Mouse (Mus musculus) 3134 (cell line): ENCODE results near the gene Crx.

Source experiments
- DNase-seq: peaks from one replicate; pipeline ENCODE4 v3.0.0-alpha.2; 2011; ENCODE audit warnings: low spot score; ENCODE audit not compliant: insufficient read length; ENCODE audit errors: extremely low read depth

Gene Crx

DNA sequence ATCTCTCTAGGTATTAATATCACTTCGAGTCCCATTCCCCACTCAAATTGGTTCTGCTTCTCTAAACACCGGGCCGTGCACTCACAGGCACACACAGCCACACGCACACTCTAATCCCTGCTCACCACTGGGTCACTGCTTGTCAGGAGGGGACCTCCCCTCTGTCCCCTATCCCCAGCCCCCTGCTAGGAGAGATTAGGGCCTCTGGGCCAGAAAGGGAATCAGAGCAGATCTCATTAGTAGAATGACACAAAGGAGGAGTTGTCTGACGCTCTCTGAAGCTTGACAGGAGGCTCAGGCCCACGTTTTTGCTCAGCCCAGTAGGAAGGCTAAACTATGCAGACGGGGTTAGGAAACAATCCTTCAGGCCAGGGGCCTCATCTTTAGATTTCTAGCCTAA, 1.6 kb upstream of the Crx start:
- DNase-seq: no peak

DNA sequence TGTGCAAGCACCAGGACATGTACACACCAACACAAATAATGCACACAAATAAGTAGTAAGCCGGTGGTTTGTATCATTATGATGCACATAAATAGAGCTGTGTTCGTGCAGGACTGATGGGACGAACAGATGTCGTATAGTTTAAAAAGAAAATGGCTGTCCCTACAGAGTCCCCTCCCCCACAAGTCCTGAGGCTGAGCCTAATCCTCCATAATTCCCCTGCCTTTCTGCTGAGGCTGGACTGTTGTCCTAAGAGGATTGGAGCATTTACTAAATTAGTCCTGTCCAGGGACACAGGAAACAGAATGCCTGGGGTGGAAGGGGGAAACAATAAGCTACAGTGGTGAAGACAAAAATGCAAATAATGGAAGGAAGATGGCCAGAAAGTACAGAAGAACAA, 15.7 kb downstream of the Crx start:
- no peak for DNase-seq

DNA sequence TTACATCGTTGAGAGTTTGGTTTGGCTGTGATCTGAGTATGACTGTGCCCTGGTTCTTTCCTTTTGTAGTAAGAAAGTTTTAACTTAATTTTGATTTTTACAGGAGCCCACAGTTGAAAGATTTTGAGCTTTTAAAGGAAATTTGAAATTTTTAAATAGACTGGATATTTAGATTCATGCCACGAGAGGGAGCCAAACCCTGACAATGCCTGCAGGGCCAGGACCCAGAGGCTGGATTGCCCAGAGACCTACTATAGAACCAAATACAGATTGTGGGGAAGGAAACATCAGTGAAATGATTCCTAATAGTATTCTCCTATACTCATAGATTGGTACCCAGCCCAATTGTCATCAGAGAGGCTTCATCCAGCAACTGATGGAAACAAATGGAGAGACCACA, 20.1 kb downstream of the Crx start:
- no peak for DNase-seq

DNA sequence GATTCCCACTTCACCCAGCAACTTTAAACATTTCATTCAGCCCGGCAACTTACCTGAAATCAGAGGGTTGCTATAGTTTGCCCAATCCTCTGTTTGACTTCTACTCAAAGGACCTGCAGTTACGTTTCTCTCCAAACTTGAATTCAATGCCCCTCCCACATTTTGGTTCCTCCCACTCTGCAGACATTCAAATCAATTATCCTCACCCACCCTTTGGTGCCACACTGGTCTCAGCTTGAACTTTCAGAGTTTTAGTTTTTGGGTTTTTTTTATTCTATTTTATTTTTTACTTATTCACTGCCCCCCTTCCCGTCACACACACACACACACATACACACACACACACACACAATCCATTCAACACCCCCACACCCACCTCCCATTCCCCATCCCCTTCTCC, 40.2 kb downstream of the Crx start, which contains the start of gene Obox6:
Gene Obox6, minus strand, starts transcription at position 101 of the 400 bp plus-strand sequence.
- DNase-seq: no peak
